Comparison of ENCODE assay signal across 10 mouse cellular contexts in the genomic region with DNA sequence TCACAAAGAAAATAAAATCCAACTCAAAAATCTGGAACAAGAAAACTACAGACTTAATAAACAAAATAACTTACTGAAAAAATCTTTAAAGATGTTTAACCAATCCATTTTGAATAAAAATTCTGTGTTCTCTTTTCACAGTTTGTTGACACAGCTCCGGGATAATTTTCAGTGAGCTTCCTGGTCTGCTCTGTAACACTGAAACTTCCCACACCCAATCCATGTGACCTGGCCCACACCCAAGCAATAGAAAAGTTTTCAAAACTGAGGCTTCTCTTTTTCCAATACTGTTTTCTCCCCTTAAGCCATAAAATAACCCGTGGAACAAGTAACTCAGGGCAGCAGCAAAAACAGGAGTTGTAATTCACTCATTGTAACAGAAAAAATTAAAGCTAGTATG. TPM values are rescaled to one million over a fixed set of nuclear protein-coding genes. Genes with fewer than 3 reads are reported as not detected.
DNase-seq lines count a peak whose midpoint lies in the region; ATAC-seq and TF ChIP-seq lines count a peak whose summit lies in the region.
"Had no signal": no experiment of that assay in that cellular context is flagged by ENCODE, and none has a peak within 500 bp of the region (broad histone marks: within the 10 kb centered on the region; RNA-seq: fewer than 3 reads in every experiment).

No protein-coding gene starts in this region.

- H3K27ac ChIP-seq in heart, embryonic 15.5 days, result peak overlapping the region; percentile 37; the same call in 1 of the 2 replicates
- H3K27ac ChIP-seq in stomach, postnatal 0 days (replicated peaks), result 0 out of 2 replicates have a peak overlapping the region, but pooled peaks have one; percentile 35
- H3K27ac ChIP-seq: liver, embryonic 13.5 days had no signal

- DNase-seq in testis, postnatal 10 days (ENCODE audit: low spot score), result peak; percentile 50
- DNase-seq in testis, postnatal 14 days (ENCODE audit: low spot score), result no peak
- peak; percentile 75 to 79 for DNase-seq in lung, adult 18-20 months
- peak; percentile 76 for DNase-seq in stomach, postnatal 0 days (ENCODE audit: low spot score)
- no peak for DNase-seq in left cerebral cortex, postnatal 25 days (ENCODE audit: low spot score in 2 of 2)
- DNase-seq in right cerebral cortex, postnatal 36 days (ENCODE audit: low spot score in 2 of 2), result no peak
- no peak for DNase-seq in cerebellum, adult 9-10 months
- DNase-seq: liver, embryonic 13.5 days; thymus, adult 2 months had no signal

- 39% methylated on average over 2 of the region's 2 CpGs for WGBS in heart, embryonic 15.5 days
- WGBS in stomach, postnatal 0 days, result 6% methylated on average over 2 of the region's 2 CpGs

- H3K4me1 ChIP-seq in heart, embryonic 15.5 days (replicated peaks), result peaks cover 9% of the 10 kb centered on the region
- no peaks in the 10 kb centered on the region for H3K4me1 ChIP-seq in stomach, postnatal 0 days (replicated peaks; ENCODE audit: control insufficient read depth, insufficient read depth)
- H3K4me1 ChIP-seq: liver, embryonic 13.5 days had no signal

- no peak for ATAC-seq in heart, embryonic 15.5 days (replicated peaks; ENCODE audit: insufficient number of reproducible peaks, insufficient read depth, low FRiP score, low read depth)
- ATAC-seq in stomach, postnatal 0 days (ENCODE audit: low FRiP score, low TSS enrichment), result peak; percentile 71; the same call in 1 of the 2 replicates

- H3K4me3 ChIP-seq in heart, embryonic 15.5 days, result no peak overlapping the region
- peak overlapping the region; percentile 23; the same call in 1 of the 2 replicates for H3K4me3 ChIP-seq in stomach, postnatal 0 days (ENCODE audit: low read depth, low read length)
- H3K4me3 ChIP-seq: liver, embryonic 13.5 days had no signal

- H3K4me2 ChIP-seq in heart, embryonic 15.5 days, result no peak overlapping the region
- H3K4me2 ChIP-seq in stomach, postnatal 0 days (replicated peaks; ENCODE audit: low read depth), result no peak overlapping the region
- H3K4me2 ChIP-seq: liver, embryonic 13.5 days had no signal

- H3K9me3 ChIP-seq in heart, embryonic 15.5 days (replicated peaks), result no peaks in the 10 kb centered on the region
- H3K9me3 ChIP-seq in stomach, postnatal 0 days (ENCODE audit: control insufficient read depth, low read length), result no peaks in the 10 kb centered on the region
- H3K9me3 ChIP-seq: liver, embryonic 13.5 days had no signal

- H3K27me3 ChIP-seq in heart, embryonic 15.5 days, result no peaks in the 10 kb centered on the region
- H3K27me3 ChIP-seq in stomach, postnatal 0 days (ENCODE audit: control insufficient read depth, insufficient read depth, low read length), result no peaks in the 10 kb centered on the region
- H3K27me3 ChIP-seq: liver, embryonic 13.5 days had no signal

- no peak for TF ChIP-seq CTCF in stomach, postnatal 0 days (IDR thresholded peaks at IDR 0.05; ENCODE audit: low read depth)

- no peaks in the 10 kb centered on the region; the same call in 1 of the 2 replicates for H3K36me3 ChIP-seq in heart, embryonic 15.5 days
- H3K36me3 ChIP-seq in stomach, postnatal 0 days (ENCODE audit: control insufficient read depth, insufficient read depth, low read length), result no peaks in the 10 kb centered on the region
- H3K36me3 ChIP-seq: liver, embryonic 13.5 days had no signal

- intact Hi-C loops in left cerebral cortex, postnatal 25 days (cut with DNase I), result no loop called here

- no peak overlapping the region for H3K9ac ChIP-seq in heart, embryonic 15.5 days
- no peak overlapping the region for H3K9ac ChIP-seq in stomach, postnatal 0 days (ENCODE audit: low read length)
- H3K9ac ChIP-seq: liver, embryonic 13.5 days had no signal

- TF ChIP-seq EP300 in stomach, postnatal 0 days (optimal IDR thresholded peaks at IDR 0.05), result no peak

RNA-seq across cellular contexts. Expression of gene Il20rb, which starts 20.1 kb away (rescaled TPM):
- 0.88 and 1.9 TPM in 2 replicates for polyA plus RNA-seq in heart, embryonic 15.5 days (2015; fragmentation: Nextera tagmentation; extraction: Ambion mirVana)
- polyA plus RNA-seq in stomach, postnatal 0 days (2015; fragmentation: Nextera tagmentation; extraction: Ambion mirVana), result 4.8 and 5.1 TPM in 2 replicates
- total RNA-seq in left cerebral cortex, postnatal 25 days (2021), result under 1 TPM; 0.18 to 0.28 TPM

RNA-seq across cellular contexts. Expression of gene Nck1, which starts 39.3 kb away (rescaled TPM):
- polyA plus RNA-seq in heart, embryonic 15.5 days (2015; fragmentation: Nextera tagmentation; extraction: Ambion mirVana), result 53.0 and 57.1 TPM in 2 replicates
- 44.7 and 46.6 TPM in 2 replicates for polyA plus RNA-seq in stomach, postnatal 0 days (2015; fragmentation: Nextera tagmentation; extraction: Ambion mirVana)
- 10 to 100 TPM; 37.8 to 38.0 TPM for total RNA-seq in left cerebral cortex, postnatal 25 days (2021)

Comparison
In these comparisons a context has a peak if more than half of its experiments do, and no peak if none do; other contexts are left out.
1. DNase-seq: peak in testis, postnatal 10 days (single experiment), lung, adult 18-20 months (2 of 2) and stomach, postnatal 0 days (single experiment); none in testis, postnatal 14 days (single experiment), left cerebral cortex, postnatal 25 days (0 of 2), right cerebral cortex, postnatal 36 days (0 of 2) and cerebellum, adult 9-10 months (single experiment).